Mouse (Mus musculus): ENCODE data around the gene Zfp423.
"Not testable (repeated sequence)": the region's sequence is repeated elsewhere in the genome, so short reads cannot be mapped to it uniquely, and the experiment has no call there.

Zfp423 gene

GRCm38 (mm10) chr8:87904108-87904507, 55.3 kb downstream of the Zfp423 start:
- no peak for DNase-seq (ENCODE audit: low spot score in 2 of 2)

GRCm38 (mm10) chr8:87895203-87896041, 64.0 kb downstream of the Zfp423 start:
- DNase-seq (ENCODE audit: low spot score in 2 of 2) = no peak

- DNase-seq (ENCODE audit: low spot score in 2 of 2) = no peak
Observed at GRCm38 (mm10) chr8:87894287-87894686, 65.1 kb downstream of the Zfp423 start.

- no peak for DNase-seq (ENCODE audit: low spot score in 2 of 2)
Observed at GRCm38 (mm10) chr8:87893547-87893946, 65.8 kb downstream of the Zfp423 start.

GRCm38 (mm10) chr8:87892891-87893290, 66.5 kb downstream of the Zfp423 start:
- no peak for DNase-seq (ENCODE audit: low spot score in 2 of 2)

- DNase-seq (ENCODE audit: low spot score in 2 of 2) = no peak
Observed at GRCm38 (mm10) chr8:87891884-87892283, 67.5 kb downstream of the Zfp423 start.

GRCm38 (mm10) chr8:87887956-87888355, 71.4 kb downstream of the Zfp423 start:
- DNase-seq (ENCODE audit: low spot score in 2 of 2) = no peak

- DNase-seq (ENCODE audit: low spot score in 2 of 2) = no peak
Observed at GRCm38 (mm10) chr8:87881088-87881487, 78.3 kb downstream of the Zfp423 start.

GRCm38 (mm10) chr8:87875852-87876251, 83.5 kb downstream of the Zfp423 start:
- no peak for DNase-seq (ENCODE audit: low spot score in 2 of 2)

GRCm38 (mm10) chr8:87875452-87875851, 83.9 kb downstream of the Zfp423 start:
- peak; percentile 37 to 42 for DNase-seq (ENCODE audit: low spot score in 2 of 2)

- no peak for DNase-seq (ENCODE audit: low spot score in 2 of 2)
Observed at GRCm38 (mm10) chr8:87872987-87873550, 86.3 kb downstream of the Zfp423 start.

- DNase-seq (ENCODE audit: low spot score in 2 of 2) = no peak
Observed at GRCm38 (mm10) chr8:87872356-87872930, 87.0 kb downstream of the Zfp423 start.

- DNase-seq (ENCODE audit: low spot score in 2 of 2) = no peak
Observed at GRCm38 (mm10) chr8:87866586-87866985, 92.8 kb downstream of the Zfp423 start.

- no peak for DNase-seq (ENCODE audit: low spot score in 2 of 2)
Observed at GRCm38 (mm10) chr8:87864236-87864635, 95.2 kb downstream of the Zfp423 start.

- no peak for DNase-seq (ENCODE audit: low spot score in 2 of 2)
Observed at GRCm38 (mm10) chr8:87863128-87863527, 96.3 kb downstream of the Zfp423 start.

- DNase-seq (ENCODE audit: low spot score in 2 of 2) = no peak
Observed at GRCm38 (mm10) chr8:87861718-87862117, 97.7 kb downstream of the Zfp423 start.

GRCm38 (mm10) chr8:87860905-87861304, 98.5 kb downstream of the Zfp423 start:
- DNase-seq (ENCODE audit: low spot score in 2 of 2) = no peak

- DNase-seq (ENCODE audit: low spot score in 2 of 2) = no peak
Observed at GRCm38 (mm10) chr8:87851871-87852270, 107.5 kb downstream of the Zfp423 start.

GRCm38 (mm10) chr8:87851380-87851779, 108.0 kb downstream of the Zfp423 start:
- no peak for DNase-seq (ENCODE audit: low spot score in 2 of 2)

GRCm38 (mm10) chr8:87848836-87849235, 110.6 kb downstream of the Zfp423 start:
- no peak for DNase-seq (ENCODE audit: low spot score in 2 of 2)

GRCm38 (mm10) chr8:87847796-87848195, 111.6 kb downstream of the Zfp423 start:
- DNase-seq (ENCODE audit: low spot score in 2 of 2) = peak in 1 of 2 experiments; percentile 19

GRCm38 (mm10) chr8:87842096-87842495, 117.3 kb downstream of the Zfp423 start:
- not testable (repeated sequence) for DNase-seq (ENCODE audit: low spot score in 2 of 2)

- no peak for DNase-seq (ENCODE audit: low spot score in 2 of 2)
Observed at GRCm38 (mm10) chr8:87837266-87837665, 122.1 kb downstream of the Zfp423 start.

All from frontal cortex, postnatal 10 days (tissue).